ENCODE assay signal across 39 mouse cellular contexts in the genomic region with DNA sequence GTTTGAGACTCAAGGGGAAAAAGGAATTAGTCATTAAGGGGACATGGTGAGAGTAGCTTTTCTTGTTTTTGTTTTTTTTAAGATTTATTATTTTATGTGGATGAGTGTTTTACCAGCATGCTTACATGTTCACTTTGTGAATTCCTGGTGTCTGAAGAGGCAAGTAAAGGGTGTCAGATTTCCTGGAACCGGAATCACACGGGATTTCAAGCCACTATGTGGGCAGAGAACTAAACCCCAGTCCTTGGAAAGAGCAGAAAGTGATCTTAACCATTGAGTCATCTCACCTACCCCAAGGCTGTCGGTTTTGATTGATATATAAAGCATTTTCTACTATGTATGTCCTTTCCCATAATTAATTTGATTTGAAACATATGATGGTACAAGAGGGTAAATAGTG. TPM values are rescaled to one million over a fixed set of nuclear protein-coding genes. Genes with fewer than 3 reads are reported as not detected.
"Had no signal": no experiment of that assay in that cellular context is flagged by ENCODE, and none has a peak within 500 bp of the region (broad histone marks: within the 10 kb centered on the region; RNA-seq: fewer than 3 reads in every experiment).

No protein-coding gene starts in this region.

- H3K36me3 ChIP-seq: heart, embryonic 10.5 days; heart, embryonic 13.5 days; heart, embryonic 15.5 days; hindbrain, embryonic 13.5 days; hindbrain, embryonic 15.5 days; liver, embryonic 13.5 days; liver, embryonic 15.5 days had no signal

- H3K4me2 ChIP-seq: heart, embryonic 13.5 days; heart, embryonic 15.5 days; hindbrain, embryonic 13.5 days; hindbrain, embryonic 15.5 days; liver, embryonic 11.5 days; liver, embryonic 13.5 days; liver, embryonic 15.5 days had no signal

- H3K9ac ChIP-seq: heart, embryonic 13.5 days; heart, embryonic 15.5 days; hindbrain, embryonic 13.5 days; hindbrain, embryonic 15.5 days; liver, embryonic 13.5 days; liver, embryonic 15.5 days; liver, postnatal 0 days had no signal

- H3K9me3 ChIP-seq: heart, embryonic 10.5 days; heart, embryonic 13.5 days; heart, embryonic 15.5 days; hindbrain, embryonic 13.5 days; hindbrain, embryonic 15.5 days; liver, embryonic 13.5 days; liver, embryonic 15.5 days had no signal

- H3K27ac ChIP-seq: gastrocnemius, adult 2 months; heart, adult 2 months; heart, embryonic 10.5 days; heart, embryonic 13.5 days; heart, embryonic 15.5 days; hindbrain, embryonic 13.5 days; hindbrain, embryonic 15.5 days; hindbrain, postnatal 0 days; left cerebral cortex, adult 2 months; liver, embryonic 13.5 days; liver, embryonic 15.5 days had no signal

- DNase-seq: gastrocnemius, postnatal 25 days; heart, adult 2 months; heart, postnatal 14 days; heart, postnatal 36 days; kidney, adult 18-20 months; kidney, adult 8-10 months; kidney, postnatal 10 days; kidney, postnatal 25 days; kidney, postnatal 4 days; liver; liver, embryonic 13.5 days; liver, postnatal 0 days had no signal

- ATAC-seq: hindbrain, postnatal 0 days; intestine, postnatal 0 days; liver, postnatal 0 days had no signal

- H3K4me3 ChIP-seq: gastrocnemius, adult 2 months; heart, adult 2 months; heart, embryonic 10.5 days; heart, embryonic 13.5 days; heart, embryonic 15.5 days; hindbrain, embryonic 13.5 days; hindbrain, embryonic 15.5 days; layer of hippocampus, adult 2 months; left cerebral cortex, adult 2 months; liver, embryonic 13.5 days; liver, embryonic 15.5 days had no signal

- H3K4me1 ChIP-seq: heart, embryonic 10.5 days; heart, embryonic 15.5 days had no signal

- H3K27me3 ChIP-seq: heart, embryonic 13.5 days; heart, embryonic 15.5 days; hindbrain, embryonic 13.5 days; hindbrain, embryonic 15.5 days; liver, embryonic 13.5 days had no signal

RNA-seq across cellular contexts. Expression of a gene that starts 48.2 kb away (rescaled TPM):
- total RNA-seq: gastrocnemius, adult 2 months; gastrocnemius, postnatal 10 days; gastrocnemius, postnatal 25 days; gastrocnemius, postnatal 4 days; granulocyte monocyte progenitor cell, adult 5-6 weeks; heart, adult 2 months; heart, postnatal 14 days; heart, postnatal 36 days; hematopoietic stem cell, adult 5-6 weeks; hindbrain, postnatal 0 days; layer of hippocampus, adult 2 months; layer of hippocampus, postnatal 10 days; layer of hippocampus, postnatal 25 days; left cerebral cortex, adult 2 months; left cerebral cortex, postnatal 14 days; left cerebral cortex, postnatal 36 days had no signal
- polyA plus RNA-seq: heart, adult 2 months; heart, embryonic 10.5 days; heart, embryonic 13.5 days; heart, embryonic 15.5 days; heart, postnatal 0 days; hindbrain, embryonic 11.5 days; hindbrain, embryonic 13.5 days; hindbrain, embryonic 15.5 days; hindbrain, postnatal 0 days; intestine, embryonic 14.5 days; intestine, postnatal 0 days; kidney, embryonic 14.5 days; kidney, embryonic 16.5 days; limb, embryonic 11.5 days; limb, embryonic 14.5 days; liver, embryonic 11.5 days; liver, embryonic 13.5 days; liver, embryonic 15.5 days; liver, postnatal 0 days had no signal

RNA-seq across cellular contexts. Expression of a gene that starts 52.5 kb away (rescaled TPM):
- total RNA-seq: gastrocnemius, adult 2 months; gastrocnemius, postnatal 10 days; gastrocnemius, postnatal 25 days; gastrocnemius, postnatal 4 days; granulocyte monocyte progenitor cell, adult 5-6 weeks; heart, adult 2 months; heart, postnatal 14 days; heart, postnatal 36 days; hematopoietic stem cell, adult 5-6 weeks; hindbrain, postnatal 0 days; layer of hippocampus, adult 2 months; layer of hippocampus, postnatal 10 days; layer of hippocampus, postnatal 25 days; left cerebral cortex, adult 2 months; left cerebral cortex, postnatal 14 days; left cerebral cortex, postnatal 36 days had no signal
- polyA plus RNA-seq: heart, adult 2 months; heart, embryonic 10.5 days; heart, embryonic 13.5 days; heart, embryonic 15.5 days; heart, postnatal 0 days; hindbrain, embryonic 13.5 days; hindbrain, embryonic 15.5 days; hindbrain, postnatal 0 days; intestine, embryonic 14.5 days; intestine, postnatal 0 days; kidney, embryonic 14.5 days; kidney, embryonic 16.5 days; limb, embryonic 11.5 days; limb, embryonic 14.5 days; liver, embryonic 11.5 days; liver, embryonic 13.5 days; liver, embryonic 15.5 days had no signal
